In genomic region chr3:35723586-35724322, GRCm38 (mm10) we compare ENCODE assay signal across 10 mouse cellular contexts. TPM values are rescaled to one million over a fixed set of nuclear protein-coding genes. Genes with fewer than 3 reads are reported as not detected.
DNase-seq lines count a peak whose midpoint lies in the region; ATAC-seq lines count a peak whose summit lies in the region.
"Had no signal": no experiment of that assay in that cellular context is flagged by ENCODE, and none has a peak within 500 bp of the region (broad histone marks: within the 10 kb centered on the region; RNA-seq: fewer than 3 reads in every experiment).

No protein-coding gene starts in this region.

- DNase-seq in cerebellum, postnatal 4 days (ENCODE audit: low spot score in 2 of 2): no peak
- peak; percentile 34 for DNase-seq in CD4-positive helper T cell, adult 2 months (ENCODE audit: low read depth, low spot score)
- DNase-seq in cerebellum, postnatal 10 days: peak; percentile 44 to 48
- DNase-seq in left cerebral cortex, postnatal 36 days (ENCODE audit: low spot score in 2 of 2): peak; percentile 12 to 23
- no peak for DNase-seq in heart, postnatal 14 days
- no peak for DNase-seq in midbrain, embryonic 11.5 days (ENCODE audit: low spot score, missing footprints)

- no peak overlapping the region for H3K9ac ChIP-seq in midbrain, embryonic 11.5 days (ENCODE audit: low read length)

- no peaks in the 10 kb centered on the region for H3K27me3 ChIP-seq in midbrain, embryonic 11.5 days (ENCODE audit: control insufficient read depth, insufficient read depth, low read length)

- intact Hi-C loops in left cerebral cortex, postnatal 36 days (cut with DNase I): loop anchor here (2.0 kb wide), 1 partner anchor 31 kb away; the partner anchor contains the start of gene Atp11b
- intact Hi-C loops in heart, postnatal 14 days (cut with DNase I): no loop called here

- H3K36me3 ChIP-seq in midbrain, embryonic 11.5 days (ENCODE audit: control insufficient read depth, insufficient read depth, low read length): no peaks in the 10 kb centered on the region
- H3K36me3 ChIP-seq: heart, embryonic 10.5 days; midbrain, embryonic 10.5 days had no signal

- peak; percentile 91 for ATAC-seq in cerebellum, adult (ENCODE audit: insufficient number of reproducible peaks, low FRiP score, low TSS enrichment)
- ATAC-seq in erythroid progenitor cell, adult 5-6 weeks (replicated peaks; ENCODE audit: low FRiP score, poor library complexity, severe bottlenecking): no peak
- ATAC-seq in midbrain, embryonic 11.5 days (ENCODE audit: low FRiP score): no peak

- H3K9me3 ChIP-seq in midbrain, embryonic 11.5 days (ENCODE audit: control insufficient read depth, low read length): no peaks in the 10 kb centered on the region
- H3K9me3 ChIP-seq: heart, embryonic 10.5 days; midbrain, embryonic 10.5 days had no signal

- no peak overlapping the region for H3K27ac ChIP-seq in midbrain, embryonic 11.5 days (ENCODE audit: low read depth, low read length)
- H3K27ac ChIP-seq: heart, embryonic 10.5 days; midbrain, embryonic 10.5 days had no signal

- no peaks in the 10 kb centered on the region for H3K4me1 ChIP-seq in midbrain, embryonic 11.5 days (ENCODE audit: control insufficient read depth, insufficient read depth, low read length)
- H3K4me1 ChIP-seq: heart, embryonic 10.5 days; midbrain, embryonic 10.5 days had no signal

- H3K4me2 ChIP-seq in midbrain, embryonic 11.5 days: no peak overlapping the region

- 76% methylated on average over 9 of the region's 9 CpGs for WGBS in midbrain, embryonic 11.5 days

- H3K4me3 ChIP-seq in midbrain, embryonic 11.5 days (ENCODE audit: low read depth, low read length): no peak overlapping the region
- H3K4me3 ChIP-seq: heart, embryonic 10.5 days; midbrain, embryonic 10.5 days had no signal

RNA-seq across cellular contexts. Expression of gene Atp11b, which starts 30.2 kb away (rescaled TPM):
- total RNA-seq in left cerebral cortex, postnatal 36 days (2021): 100 to 1,000 TPM; 103 to 115 TPM
- total RNA-seq in erythroid progenitor cell, adult 5-6 weeks (2015; ENCODE audit: low replicate concordance): 88.4 and 100 TPM in 2 replicates
- 72.0 and 103 TPM in 2 replicates for total RNA-seq in erythroid progenitor cell, adult 5-6 weeks (2017; ENCODE audit: low replicate concordance)
- 10 to 100 TPM; 34.8 to 35.9 TPM for total RNA-seq in heart, postnatal 14 days (2021)
- polyA plus RNA-seq in midbrain, embryonic 11.5 days (2014; fragmentation: Nextera tagmentation; extraction: Ambion mirVana): 30.3 and 33.0 TPM in 2 replicates

Comparison
In these comparisons a context has a peak if more than half of its experiments do, and no peak if none do; other contexts are left out.
1. DNase-seq: peak in CD4-positive helper T cell, adult 2 months (single experiment), cerebellum, postnatal 10 days (2 of 2) and left cerebral cortex, postnatal 36 days (2 of 2); none in cerebellum, postnatal 4 days (0 of 2), heart, postnatal 14 days (0 of 2) and midbrain, embryonic 11.5 days (single experiment).